Mouse (Mus musculus) limb, embryonic 14.5 days (tissue): ENCODE results near the gene Ddx17. TPM values are rescaled to one million over a fixed set of nuclear protein-coding genes. Genes with fewer than 3 reads are reported as not detected.

ENCODE experiments used
- ATAC-seq: fragments of 200-750 bp; cut with Nextera tagmentation; 2 replicates; pipeline ENCODE4 v1.8.0; 2017; ENCODE audit warnings: low read depth, moderate number of reproducible peaks, moderate TSS enrichment; ENCODE audit not compliant: low FRiP score
- DNase-seq: peaks from one replicate; pipeline ENCODE4 v3.0.0-alpha.2; 2015; ENCODE audit warnings: low spot score
- H3K27ac ChIP-seq: fragments of 300-500 bp; sonication (generic); replicated peaks from 2 replicates; pipeline ENCODE4 v1.5.1; 2014; ENCODE audit warnings: low read depth, mild to moderate bottlenecking, low read length, moderate library complexity, mixed read lengths
- H3K27me3 ChIP-seq: fragments of 300-500 bp; sonication (generic); 2 replicates; pipeline ENCODE4 v1.6.1; 2014; ENCODE audit warnings: low read length, mixed read lengths; ENCODE audit not compliant: control insufficient read depth, insufficient read depth
- H3K36me3 ChIP-seq: fragments of 300-500 bp; sonication (generic); 2 replicates; pipeline ENCODE4 v1.6.1; 2014; ENCODE audit warnings: mild to moderate bottlenecking, low read length, moderate library complexity, mixed read lengths; ENCODE audit not compliant: control insufficient read depth, insufficient read depth
- H3K4me1 ChIP-seq: fragments of 300-500 bp; sonication (generic); 2 replicates; pipeline ENCODE4 v1.6.1; 2014; ENCODE audit warnings: antibody characterized with exemption, low read length, mixed read lengths; ENCODE audit not compliant: control insufficient read depth, insufficient read depth
- H3K4me2 ChIP-seq: fragments of 300-500 bp; sonication (generic); replicated peaks from 2 replicates; pipeline ENCODE4 v1.6.1; 2014; ENCODE audit warnings: low read depth, mild to moderate bottlenecking, low read length, moderate library complexity; ENCODE audit not compliant: severe bottlenecking
- H3K4me3 ChIP-seq: fragments of 300-500 bp; sonication (generic); replicated peaks from 2 replicates; pipeline ENCODE4 v1.5.1; 2014; ENCODE audit warnings: low read length
- H3K9ac ChIP-seq: fragments of 300-500 bp; sonication (generic); 2 replicates; pipeline ENCODE4 v1.6.1; 2014; ENCODE audit warnings: mild to moderate bottlenecking, low read depth, low read length, moderate library complexity; ENCODE audit not compliant: severe bottlenecking
- H3K9me3 ChIP-seq: fragments of 300-500 bp; sonication (generic); 2 replicates; pipeline ENCODE4 v1.6.1; 2016; ENCODE audit warnings: low read length; ENCODE audit not compliant: control insufficient read depth
- POLR2A ChIP-seq: fragments of 200-500 bp; IDR thresholded peaks from 2 replicates; pipeline ENCODE4 v1.8.0; 2012; ENCODE audit warnings: inconsistent platforms, mild to moderate bottlenecking, moderate library complexity, borderline replicate concordance; ENCODE audit not compliant: insufficient read depth, insufficient read length; ENCODE audit errors: extremely low read depth
- WGBS: fragments of 180-500 bp; shearing (Covaris S2); extraction: QIAGEN DNeasy Blood & Tissue Kit; methylation state at CpG from one replicate; pipeline ENCODE4 v1.1.7; 2014; 5-methylcytosine and 5-hydroxymethylcytosine counted together
- polyA plus RNA-seq, 2 experiments: library from polyadenylated mRNA; depleted of rRNA in 1 of 2; stranded (reverse) in 1 of 2; unstranded in 1 of 2; fragments of >200 nt; fragmentation: Nextera tagmentation in 1 of 2; extraction: Ambion mirVana in 1 of 2; gene quantifications; 2 replicates each; pipeline versions ENCODE4 v1.2.1 to v1.2.3; 2012 to 2014

Ddx17 gene
- polyA plus RNA-seq, 2 experiments: 92.6 to 724 TPM

- H3K4me3 ChIP-seq: no peak overlapping the region
- ATAC-seq (no peak), DNase-seq (peak; percentile 24)
- H3K27me3 ChIP-seq: no peaks in the 10 kb centered on the region
- peaks cover 95% of the 10 kb centered on the region for H3K36me3 ChIP-seq
- WGBS: 55% methylated on average over 5 of the region's 5 CpGs
- no peak overlapping the region for H3K9ac ChIP-seq
- H3K9me3 ChIP-seq: no peaks in the 10 kb centered on the region
- H3K27ac ChIP-seq: no peak overlapping the region
- no peak overlapping the region for H3K4me2 ChIP-seq
- no peak for TF ChIP-seq POLR2A
- H3K4me1 ChIP-seq: no peaks in the 10 kb centered on the region
These were observed 18.4 kb downstream of the Ddx17 start for GRCm38 (mm10) chr15:79527991-79528639.

GRCm38 (mm10) chr15:79527192-79527591 is 19.3 kb downstream of the Ddx17 start:
- peaks cover 94% of the 10 kb centered on the region for H3K36me3 ChIP-seq
- ATAC-seq: no peak
- H3K4me2 ChIP-seq: no peak overlapping the region
- no peak for DNase-seq
- TF ChIP-seq POLR2A: no peak
- H3K27ac ChIP-seq: no peak overlapping the region
- H3K27me3 ChIP-seq: no peaks in the 10 kb centered on the region
- no peak overlapping the region for H3K4me3 ChIP-seq
- H3K9me3 ChIP-seq: no peaks in the 10 kb centered on the region
- no peak overlapping the region for H3K9ac ChIP-seq
- no peaks in the 10 kb centered on the region for H3K4me1 ChIP-seq
- WGBS: 78% methylated on average over 4 of the region's 4 CpGs

GRCm38 (mm10) chr15:79525979-79526768 is 20.4 kb downstream of the Ddx17 start:
- no peak overlapping the region for H3K9ac ChIP-seq
- H3K4me2 ChIP-seq: no peak overlapping the region
- no peak for TF ChIP-seq POLR2A
- no peaks in the 10 kb centered on the region for H3K9me3 ChIP-seq
- WGBS: 54% methylated on average over 9 of the region's 9 CpGs
- peak; percentile 8; the same call in 1 of the 2 replicates for ATAC-seq
- DNase-seq: no peak
- no peak overlapping the region for H3K4me3 ChIP-seq
- H3K27ac ChIP-seq: no peak overlapping the region
- H3K4me1 ChIP-seq: no peaks in the 10 kb centered on the region
- peaks cover 84% of the 10 kb centered on the region for H3K36me3 ChIP-seq
- H3K27me3 ChIP-seq: no peaks in the 10 kb centered on the region

GRCm38 (mm10) chr15:79525564-79525963 is 21.0 kb downstream of the Ddx17 start:
- Histone ChIP-seq H3K9ac (no peak overlapping the region), H3K4me2 (no peak overlapping the region), H3K4me3 (no peak overlapping the region), H3K27ac (no peak overlapping the region), H3K4me1 (no peaks in the 10 kb centered on the region), H3K9me3 (no peaks in the 10 kb centered on the region), H3K36me3 (peaks cover 81% of the 10 kb centered on the region), H3K27me3 (no peaks in the 10 kb centered on the region)
- no peak for TF ChIP-seq POLR2A
- DNase-seq (no peak), ATAC-seq (no peak)
- WGBS: 91% methylated on average over 5 of the region's 5 CpGs

GRCm38 (mm10) chr15:79519400-79520220 is 26.9 kb downstream of the Ddx17 start:
- H3K27ac ChIP-seq: no peak overlapping the region
- 47% methylated on average over 14 of the region's 16 CpGs for WGBS
- DNase-seq (no peak), ATAC-seq (no peak)
- H3K4me1 ChIP-seq: peaks cover 22% of the 10 kb centered on the region
- TF ChIP-seq POLR2A: no peak
- no peaks in the 10 kb centered on the region for H3K27me3 ChIP-seq
- no peak overlapping the region for H3K4me3 ChIP-seq
- H3K9ac ChIP-seq: no peak overlapping the region
- peaks cover 26% of the 10 kb centered on the region for H3K36me3 ChIP-seq
- no peaks in the 10 kb centered on the region for H3K9me3 ChIP-seq
- H3K4me2 ChIP-seq: peak overlapping the region; percentile 5; the same call in 1 of the 2 replicates
